10 mouse cellular contexts compared by ENCODE assay signal in genomic region chr14:64546787-64547186, GRCm38 (mm10).
DNase-seq lines count a peak whose midpoint lies in the region; ATAC-seq and TF ChIP-seq lines count a peak whose summit lies in the region.
"Had no signal": no experiment of that assay in that cellular context is flagged by ENCODE, and none has a peak within 500 bp of the region (broad histone marks: within the 10 kb centered on the region; RNA-seq: fewer than 3 reads in every experiment).

No protein-coding gene starts in this region.

- H3K4me3 ChIP-seq in forebrain, embryonic 11.5 days (ENCODE audit: low read depth, low read length), result no peak overlapping the region
- no peak overlapping the region for H3K4me3 ChIP-seq in forebrain, embryonic 13.5 days
- no peak overlapping the region for H3K4me3 ChIP-seq in ES-E14 (ENCODE audit: insufficient read depth in 1 of 2, low read depth in 1 of 2, low read length in 2 of 2, poor library complexity in 1 of 2, severe bottlenecking in 1 of 2)
- no peak overlapping the region for H3K4me3 ChIP-seq in embryonic facial prominence, embryonic 10.5 days
- no peak overlapping the region for H3K4me3 ChIP-seq in stomach, postnatal 0 days (ENCODE audit: low read depth, low read length)
- H3K4me3 ChIP-seq: erythroblast, embryonic 14.5 days; midbrain, embryonic 12.5 days had no signal

- no peak for ATAC-seq in forebrain, embryonic 11.5 days (replicated peaks; ENCODE audit: low FRiP score)
- ATAC-seq in forebrain, embryonic 13.5 days, result no peak
- ATAC-seq in stomach, postnatal 0 days (ENCODE audit: low FRiP score, low TSS enrichment), result no peak

- 5% methylated on average over 4 of the region's 4 CpGs for WGBS in forebrain, embryonic 11.5 days
- 2% methylated on average over 4 of the region's 4 CpGs for WGBS in forebrain, embryonic 13.5 days
- under 1% methylated on average over 4 of the region's 4 CpGs for WGBS in embryonic facial prominence, embryonic 10.5 days
- WGBS in stomach, postnatal 0 days, result 3% methylated on average over 4 of the region's 4 CpGs

- no peak overlapping the region for H3K9ac ChIP-seq in forebrain, embryonic 11.5 days (ENCODE audit: low read length)
- no peak overlapping the region for H3K9ac ChIP-seq in forebrain, embryonic 13.5 days
- no peak overlapping the region for H3K9ac ChIP-seq in ES-E14 (ENCODE audit: insufficient read depth, low read depth, low read length, poor library complexity, severe bottlenecking)
- H3K9ac ChIP-seq in stomach, postnatal 0 days (ENCODE audit: low read length), result no peak overlapping the region
- H3K9ac ChIP-seq: midbrain, embryonic 12.5 days had no signal

- no peaks in the 10 kb centered on the region for H3K9me3 ChIP-seq in forebrain, embryonic 11.5 days (ENCODE audit: control insufficient read depth, low read length)
- H3K9me3 ChIP-seq in forebrain, embryonic 13.5 days (replicated peaks), result no peaks in the 10 kb centered on the region
- H3K9me3 ChIP-seq in ES-E14 (ENCODE audit: control insufficient read depth, insufficient read depth, low read depth, low read length), result no peaks in the 10 kb centered on the region
- no peaks in the 10 kb centered on the region for H3K9me3 ChIP-seq in embryonic facial prominence, embryonic 10.5 days
- no peaks in the 10 kb centered on the region for H3K9me3 ChIP-seq in stomach, postnatal 0 days (ENCODE audit: control insufficient read depth, low read length)
- H3K9me3 ChIP-seq: midbrain, embryonic 12.5 days had no signal

- in situ Hi-C loops in ES-E14 (cut with MboI; ENCODE audit: low sequenced_read_pairs in 2 of 2, unreplicated experiment in 2 of 2), result no loop called here

- intact Hi-C loops in left cerebral cortex, postnatal 36 days (cut with DNase I), result no loop called here

- H3K27me3 ChIP-seq in forebrain, embryonic 11.5 days (ENCODE audit: control insufficient read depth, insufficient read depth, low read length), result no peaks in the 10 kb centered on the region
- no peaks in the 10 kb centered on the region for H3K27me3 ChIP-seq in forebrain, embryonic 13.5 days
- H3K27me3 ChIP-seq in embryonic facial prominence, embryonic 10.5 days (replicated peaks; ENCODE audit: low read depth, poor library complexity, severe bottlenecking), result no peaks in the 10 kb centered on the region
- H3K27me3 ChIP-seq in stomach, postnatal 0 days (ENCODE audit: control insufficient read depth, insufficient read depth, low read length), result no peaks in the 10 kb centered on the region
- H3K27me3 ChIP-seq: midbrain, embryonic 12.5 days had no signal

- TF ChIP-seq EP300 in stomach, postnatal 0 days (optimal IDR thresholded peaks at IDR 0.05), result no peak

- no peak for TF ChIP-seq CTCF in stomach, postnatal 0 days (IDR thresholded peaks at IDR 0.05; ENCODE audit: low read depth)

- DNase-seq in forebrain, embryonic 11.5 days (ENCODE audit: low spot score), result peak; percentile 78
- peak; percentile 61 for DNase-seq in ES-E14 (ENCODE audit: low read depth, low spot score)
- DNase-seq in embryonic facial prominence, embryonic 10.5 days (ENCODE audit: low spot score), result peak; percentile 81
- peak; percentile 87 for DNase-seq in kidney, postnatal 4 days
- peak; percentile 76 for DNase-seq in stomach, postnatal 0 days (ENCODE audit: low spot score)
- no peak for DNase-seq in left cerebral cortex, postnatal 36 days (ENCODE audit: low spot score in 2 of 2)
- DNase-seq in MN1 (ENCODE audit: low spot score), result no peak

- H3K4me1 ChIP-seq in forebrain, embryonic 11.5 days (replicated peaks; ENCODE audit: control insufficient read depth, insufficient read depth, low read length), result no peaks in the 10 kb centered on the region
- H3K4me1 ChIP-seq in forebrain, embryonic 13.5 days, result no peaks in the 10 kb centered on the region
- H3K4me1 ChIP-seq in ES-E14 (ENCODE audit: control insufficient read depth in 2 of 2, insufficient read depth in 2 of 2, low read length in 2 of 2, poor library complexity in 1 of 2), result no peaks in the 10 kb centered on the region
- H3K4me1 ChIP-seq in embryonic facial prominence, embryonic 10.5 days, result no peaks in the 10 kb centered on the region
- H3K4me1 ChIP-seq in stomach, postnatal 0 days (replicated peaks; ENCODE audit: control insufficient read depth, insufficient read depth), result no peaks in the 10 kb centered on the region
- H3K4me1 ChIP-seq: midbrain, embryonic 12.5 days had no signal

- H3K27ac ChIP-seq in forebrain, embryonic 11.5 days (ENCODE audit: low read depth, low read length), result no peak overlapping the region
- H3K27ac ChIP-seq in forebrain, embryonic 13.5 days, result no peak overlapping the region
- no peak overlapping the region for H3K27ac ChIP-seq in ES-E14 (ENCODE audit: insufficient read depth, low read depth, low read length, poor library complexity, severe bottlenecking)
- no peak overlapping the region for H3K27ac ChIP-seq in embryonic facial prominence, embryonic 10.5 days (replicated peaks)
- no peak overlapping the region for H3K27ac ChIP-seq in stomach, postnatal 0 days (replicated peaks)
- H3K27ac ChIP-seq: midbrain, embryonic 12.5 days had no signal

- H3K36me3 ChIP-seq in forebrain, embryonic 11.5 days (ENCODE audit: control insufficient read depth, insufficient read depth, low read length), result no peaks in the 10 kb centered on the region
- H3K36me3 ChIP-seq in forebrain, embryonic 13.5 days (ENCODE audit: poor library complexity, severe bottlenecking), result no peaks in the 10 kb centered on the region
- no peaks in the 10 kb centered on the region for H3K36me3 ChIP-seq in ES-E14 (ENCODE audit: control insufficient read depth, insufficient read depth, low read length, poor library complexity, severe bottlenecking)
- H3K36me3 ChIP-seq in embryonic facial prominence, embryonic 10.5 days (replicated peaks), result no peaks in the 10 kb centered on the region
- H3K36me3 ChIP-seq in stomach, postnatal 0 days (ENCODE audit: control insufficient read depth, insufficient read depth, low read length), result no peaks in the 10 kb centered on the region
- H3K36me3 ChIP-seq: midbrain, embryonic 12.5 days had no signal

- H3K4me2 ChIP-seq in forebrain, embryonic 11.5 days (ENCODE audit: low read depth, low read length, severe bottlenecking), result no peak overlapping the region
- H3K4me2 ChIP-seq in forebrain, embryonic 13.5 days, result no peak overlapping the region
- no peak overlapping the region for H3K4me2 ChIP-seq in stomach, postnatal 0 days (replicated peaks; ENCODE audit: low read depth)
- H3K4me2 ChIP-seq: midbrain, embryonic 12.5 days had no signal

TF ChIP-seq in ES-E14, 5 proteins besides CTCF, POLR2A, EP300 and RAD21:
- peak; percentile 31; the same call in 1 of the 2 replicates for TF ChIP-seq ZNF384 (IDR thresholded peaks at IDR 0.05; ENCODE audit: low read depth, low read length)
- TF ChIP-seq HCFC1 (IDR thresholded peaks at IDR 0.05; ENCODE audit: borderline replicate concordance, insufficient read depth, low read length), result no peak
- TF ChIP-seq CHD2 (IDR thresholded peaks at IDR 0.05; ENCODE audit: low read depth, low read length), result no peak

Comparison
In these comparisons a context has a peak if more than half of its experiments do, and no peak if none do; other contexts are left out.
1. DNase-seq: peak in forebrain, embryonic 11.5 days (single experiment), ES-E14 (single experiment), embryonic facial prominence, embryonic 10.5 days (single experiment), kidney, postnatal 4 days (2 of 2) and stomach, postnatal 0 days (single experiment); none in left cerebral cortex, postnatal 36 days (0 of 2) and MN1 (single experiment).